ENCODE assay signal across 8 mouse cellular contexts in the genomic region with DNA sequence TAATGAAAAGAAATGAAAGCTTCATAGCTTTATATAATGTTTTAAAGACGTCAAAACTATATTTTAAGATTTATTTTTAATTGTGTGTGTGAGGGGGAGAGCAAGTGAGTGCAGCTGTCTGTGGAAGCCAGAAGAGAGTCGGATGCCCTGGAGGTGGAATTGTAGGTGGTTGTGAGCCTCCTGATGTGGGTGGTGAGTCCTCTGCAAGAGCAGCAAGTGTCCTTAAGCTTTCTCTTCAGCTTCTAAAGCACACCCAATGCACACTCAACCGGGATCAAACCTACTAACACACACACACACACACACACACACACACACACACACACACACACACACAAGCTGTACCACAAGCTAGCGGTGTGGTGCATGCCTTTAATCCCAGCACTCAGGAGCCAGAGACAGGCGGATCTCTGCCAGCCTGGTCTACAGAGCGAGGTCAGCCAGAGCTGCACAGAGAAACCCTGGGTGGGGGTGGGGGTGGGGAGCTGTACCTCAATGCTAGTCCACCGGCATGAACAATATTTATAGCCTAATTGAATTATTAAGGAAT.
A peak's percentile ranks its signal among the peaks of the same experiment; 100 is the strongest.
DNase-seq lines count a peak whose midpoint lies in the region; ATAC-seq and TF ChIP-seq lines count a peak whose summit lies in the region.

No protein-coding gene starts in this region.

- no peak for TF ChIP-seq POLR2A in ES-Bruce4 (IDR thresholded peaks at IDR 0.05; ENCODE audit: insufficient read depth, low read length)

- WGBS in intestine, embryonic 16.5 days = 72% methylated on average over 7 of the region's 7 CpGs
- 71% methylated on average over 7 of the region's 7 CpGs for WGBS in intestine, postnatal 0 days
- WGBS in embryonic facial prominence, embryonic 15.5 days = 45% methylated on average over 7 of the region's 7 CpGs
- 58% methylated on average over 7 of the region's 7 CpGs for WGBS in limb, embryonic 13.5 days

- no peak overlapping the region for H3K4me2 ChIP-seq in intestine, embryonic 16.5 days (ENCODE audit: low read depth, low read length)
- no peak overlapping the region for H3K4me2 ChIP-seq in intestine, postnatal 0 days (replicated peaks; ENCODE audit: low read depth)
- H3K4me2 ChIP-seq in embryonic facial prominence, embryonic 15.5 days (replicated peaks) = no peak overlapping the region
- no peak overlapping the region for H3K4me2 ChIP-seq in limb, embryonic 13.5 days (replicated peaks)

- ATAC-seq in intestine, embryonic 16.5 days = no peak
- ATAC-seq in intestine, postnatal 0 days = no peak
- ATAC-seq in embryonic facial prominence, embryonic 15.5 days (ENCODE audit: insufficient number of reproducible peaks, low FRiP score, low TSS enrichment, low read depth) = 0 out of 2 replicates have a peak, but pooled peaks have one; percentile 61
- no peak for ATAC-seq in limb, embryonic 13.5 days (ENCODE audit: low FRiP score, low read depth)
- ATAC-seq in activated CD4-positive, CD25-positive, alpha-beta regulatory T cell, adult 4 months = no peak

- no peak for DNase-seq in cerebellum, adult 9-11 months
- DNase-seq in T-cell, adult 2 months (ENCODE audit: low spot score) = no peak

- H3K36me3 ChIP-seq in intestine, embryonic 16.5 days (ENCODE audit: control insufficient read depth, insufficient read depth, low read length) = no peaks in the 10 kb centered on the region
- no peaks in the 10 kb centered on the region; the same call in 1 of the 2 replicates for H3K36me3 ChIP-seq in intestine, postnatal 0 days (ENCODE audit: control insufficient read depth, insufficient read depth)
- peaks cover 3% of the 10 kb centered on the region; the same call in 1 of the 2 replicates for H3K36me3 ChIP-seq in ES-Bruce4 (ENCODE audit: control insufficient read depth, insufficient read depth, low read length, poor library complexity, severe bottlenecking)
- H3K36me3 ChIP-seq in embryonic facial prominence, embryonic 15.5 days = peaks cover 17% of the 10 kb centered on the region
- peaks cover 14% of the 10 kb centered on the region for H3K36me3 ChIP-seq in limb, embryonic 13.5 days

- H3K4me3 ChIP-seq in intestine, embryonic 16.5 days (ENCODE audit: low read length) = no peak overlapping the region
- no peak overlapping the region for H3K4me3 ChIP-seq in intestine, postnatal 0 days (ENCODE audit: low read depth, low read length)
- H3K4me3 ChIP-seq in ES-Bruce4 (ENCODE audit: low read depth, low read length) = peak overlapping the region; percentile 22
- no peak overlapping the region for H3K4me3 ChIP-seq in embryonic facial prominence, embryonic 15.5 days (replicated peaks)
- H3K4me3 ChIP-seq in limb, embryonic 13.5 days = no peak overlapping the region

- TF ChIP-seq CTCF in intestine, postnatal 0 days (IDR thresholded peaks at IDR 0.05; ENCODE audit: low read depth) = no peak
- no peak for TF ChIP-seq CTCF in ES-Bruce4 (IDR thresholded peaks at IDR 0.05; ENCODE audit: low read depth, low read length)

- peaks cover 6% of the 10 kb centered on the region for H3K4me1 ChIP-seq in intestine, embryonic 16.5 days (ENCODE audit: control insufficient read depth, insufficient read depth, low read length)
- no peaks in the 10 kb centered on the region for H3K4me1 ChIP-seq in intestine, postnatal 0 days (replicated peaks; ENCODE audit: control insufficient read depth, insufficient read depth, low read length)
- peaks cover 12% of the 10 kb centered on the region for H3K4me1 ChIP-seq in ES-Bruce4 (ENCODE audit: control insufficient read depth, insufficient read depth, low read length)
- peaks cover 35% of the 10 kb centered on the region for H3K4me1 ChIP-seq in embryonic facial prominence, embryonic 15.5 days
- peaks cover 21% of the 10 kb centered on the region for H3K4me1 ChIP-seq in limb, embryonic 13.5 days

- no peak overlapping the region for H3K9ac ChIP-seq in intestine, embryonic 16.5 days (ENCODE audit: low read depth, low read length)
- no peak overlapping the region for H3K9ac ChIP-seq in intestine, postnatal 0 days (ENCODE audit: low read depth, low read length)
- peak overlapping the region; percentile 1; the same call in 1 of the 2 replicates for H3K9ac ChIP-seq in ES-Bruce4 (ENCODE audit: low read depth, poor library complexity, severe bottlenecking)
- no peak overlapping the region for H3K9ac ChIP-seq in embryonic facial prominence, embryonic 15.5 days
- no peak overlapping the region for H3K9ac ChIP-seq in limb, embryonic 13.5 days

- no peaks in the 10 kb centered on the region for H3K27me3 ChIP-seq in intestine, embryonic 16.5 days (replicated peaks; ENCODE audit: control insufficient read depth, insufficient read depth, low read length)
- no peaks in the 10 kb centered on the region for H3K27me3 ChIP-seq in intestine, postnatal 0 days (replicated peaks; ENCODE audit: control insufficient read depth, insufficient read depth, low read length)
- H3K27me3 ChIP-seq in ES-Bruce4 (ENCODE audit: control insufficient read depth, insufficient read depth, low read length, poor library complexity, severe bottlenecking) = no peaks in the 10 kb centered on the region
- H3K27me3 ChIP-seq in embryonic facial prominence, embryonic 15.5 days = no peaks in the 10 kb centered on the region
- no peaks in the 10 kb centered on the region for H3K27me3 ChIP-seq in limb, embryonic 13.5 days

- H3K9me3 ChIP-seq in intestine, embryonic 16.5 days (ENCODE audit: control insufficient read depth, low read length) = no peaks in the 10 kb centered on the region
- H3K9me3 ChIP-seq in intestine, postnatal 0 days (ENCODE audit: control insufficient read depth) = no peaks in the 10 kb centered on the region
- H3K9me3 ChIP-seq in ES-Bruce4 (replicated peaks; ENCODE audit: control insufficient read depth, insufficient read depth, low read length, poor library complexity, severe bottlenecking) = peaks cover 5% of the 10 kb centered on the region; the same call in 1 of the 2 replicates
- no peaks in the 10 kb centered on the region for H3K9me3 ChIP-seq in embryonic facial prominence, embryonic 15.5 days (replicated peaks)
- peaks cover 5% of the 10 kb centered on the region; the same call in 1 of the 2 replicates for H3K9me3 ChIP-seq in limb, embryonic 13.5 days

- H3K27ac ChIP-seq in intestine, embryonic 16.5 days (ENCODE audit: low read length) = peak overlapping the region; percentile 11; the same call in 1 of the 2 replicates
- no peak overlapping the region for H3K27ac ChIP-seq in intestine, postnatal 0 days (ENCODE audit: low read depth, low read length)
- H3K27ac ChIP-seq in ES-Bruce4 (ENCODE audit: insufficient read depth, low read length) = peak overlapping the region; percentile 96
- peak overlapping the region; percentile 96 for H3K27ac ChIP-seq in embryonic facial prominence, embryonic 15.5 days (replicated peaks)
- H3K27ac ChIP-seq in limb, embryonic 13.5 days = peak overlapping the region; percentile 89

- no peak for TF ChIP-seq EP300 in ES-Bruce4 (IDR thresholded peaks at IDR 0.05; ENCODE audit: insufficient read depth, low read depth, low read length)
